Mouse (Mus musculus) kidney, postnatal 14 days (tissue): ENCODE measurements around the gene Cmklr1.

Experiments used
- DNase-seq: peaks from one replicate; pipeline ENCODE4 v3.0.0; 2022; ENCODE audit warnings: mixed read lengths

Cmklr1 gene

DNA sequence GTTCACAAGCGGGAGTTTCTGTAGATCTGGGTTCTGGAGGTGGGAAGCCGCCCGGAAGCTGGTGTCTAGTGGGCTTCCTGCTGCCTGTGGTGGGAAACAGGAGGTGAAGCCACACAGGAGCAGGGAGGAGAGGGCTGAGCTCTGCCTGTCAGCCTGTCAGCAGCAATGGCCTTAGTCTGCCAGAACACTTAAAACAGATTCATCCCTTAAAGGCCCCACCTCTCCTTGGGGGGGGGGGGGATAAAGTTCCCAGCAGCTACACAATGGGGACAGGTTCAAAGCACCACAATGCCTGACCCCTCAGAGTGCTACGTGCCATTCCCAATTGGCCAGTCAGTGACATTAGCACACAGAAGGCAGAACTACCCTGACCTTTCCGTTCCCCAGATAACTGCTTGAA lies 2.0 kb upstream of the Cmklr1 start:
- DNase-seq, result no peak

DNA sequence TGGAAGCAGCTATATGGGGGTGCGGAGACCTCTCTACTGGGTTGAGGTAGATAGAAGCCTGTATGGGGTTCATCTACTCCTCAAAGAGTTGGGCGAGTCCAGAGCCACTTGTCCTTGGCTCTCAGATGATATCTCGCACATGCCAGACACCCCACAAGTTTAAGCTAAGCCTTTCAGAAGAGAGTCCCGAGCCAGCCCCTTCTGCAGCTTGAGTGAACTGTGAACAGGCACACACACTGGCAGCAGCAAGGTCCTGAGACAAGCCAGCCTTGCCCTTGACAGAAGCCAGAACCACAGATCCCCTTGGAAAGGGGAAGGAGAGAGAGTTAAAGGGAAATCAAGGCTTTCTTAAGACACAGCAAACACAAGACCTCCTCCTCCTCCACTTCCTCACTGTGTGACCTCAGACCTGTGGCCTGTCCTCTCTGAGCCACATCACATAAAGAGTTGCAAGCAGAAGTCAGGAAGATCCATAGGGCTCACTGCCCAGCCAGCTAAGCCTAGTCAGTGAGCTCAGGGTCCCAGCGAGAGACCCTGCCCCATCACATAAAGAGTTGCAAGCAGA lies 1.5 kb downstream of the Cmklr1 start:
- no peak for DNase-seq

DNA sequence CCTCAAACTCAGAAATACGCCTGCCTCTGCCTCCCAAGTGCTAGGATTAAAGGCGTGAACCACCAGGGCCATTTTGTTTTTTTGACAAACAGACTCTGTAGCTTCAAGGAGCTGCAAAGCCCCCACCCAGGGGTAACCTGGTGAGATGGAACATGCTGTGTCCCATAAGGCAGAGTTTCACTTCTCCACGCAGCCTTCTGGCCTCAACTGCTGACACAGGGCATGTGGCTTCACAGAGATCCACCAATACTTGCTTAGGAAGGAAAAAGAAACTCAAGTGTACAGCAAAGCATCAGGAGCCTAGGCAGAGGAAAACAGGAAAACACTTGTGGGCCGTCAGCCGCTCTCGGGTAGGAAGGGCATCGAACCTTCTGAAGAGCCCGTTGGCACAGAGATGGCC lies 3.1 kb downstream of the Cmklr1 start:
- DNase-seq, result no peak

DNA sequence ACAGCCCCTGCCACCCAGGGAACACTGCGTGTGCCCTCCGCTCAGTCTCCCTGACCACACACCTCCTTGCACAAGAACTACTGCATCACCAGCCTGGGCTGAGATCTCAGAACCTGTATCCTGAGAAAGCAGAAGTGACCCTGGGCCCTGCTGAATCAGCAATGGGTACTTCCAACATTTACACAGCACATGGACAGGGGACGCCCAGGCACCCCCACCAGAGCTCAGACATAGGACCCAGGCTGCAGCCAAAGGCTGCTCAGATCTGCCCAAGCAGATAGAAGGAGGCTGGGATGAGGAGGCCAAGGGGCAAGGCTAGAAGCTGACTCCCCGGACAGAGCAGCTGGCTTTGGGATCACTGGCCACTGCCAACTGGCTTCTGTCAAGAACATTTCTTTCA lies 5.7 kb downstream of the Cmklr1 start:
- DNase-seq, result no peak

DNA sequence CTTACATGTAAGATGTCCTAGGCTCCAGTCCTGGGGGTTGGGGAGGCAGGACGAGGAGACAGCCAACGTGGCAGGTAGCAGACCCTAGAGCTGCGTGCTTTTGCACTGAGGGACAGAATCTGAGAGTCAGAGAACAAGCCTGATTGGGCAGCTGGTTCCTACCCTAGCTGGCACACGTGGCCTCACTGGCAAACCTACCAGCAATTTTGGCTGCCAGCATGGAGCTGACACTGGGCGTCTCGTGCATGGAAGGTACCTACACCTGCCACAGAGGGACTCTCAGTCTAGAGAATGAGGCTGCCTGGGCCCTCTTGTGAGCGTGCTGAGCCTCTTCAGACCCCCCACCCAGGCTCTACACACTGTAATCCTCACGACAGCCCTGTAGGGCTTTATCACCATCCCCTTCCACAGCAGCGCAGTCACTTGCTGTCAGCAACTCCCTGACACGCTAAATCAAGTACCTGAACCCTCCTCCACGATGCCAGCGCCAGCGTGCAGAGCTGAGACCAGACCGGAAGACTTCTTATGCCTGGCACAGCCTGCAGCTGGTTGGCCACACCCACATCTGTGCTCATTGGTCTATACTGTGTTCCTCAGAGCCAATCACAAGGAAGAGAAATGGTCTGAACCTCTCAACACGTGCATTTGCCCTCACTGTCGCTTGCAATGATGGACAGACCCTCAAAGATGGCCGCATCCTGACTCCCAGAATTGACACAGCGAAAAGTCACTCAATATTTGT lies 6.9 kb downstream of the Cmklr1 start:
- no peak for DNase-seq

DNA sequence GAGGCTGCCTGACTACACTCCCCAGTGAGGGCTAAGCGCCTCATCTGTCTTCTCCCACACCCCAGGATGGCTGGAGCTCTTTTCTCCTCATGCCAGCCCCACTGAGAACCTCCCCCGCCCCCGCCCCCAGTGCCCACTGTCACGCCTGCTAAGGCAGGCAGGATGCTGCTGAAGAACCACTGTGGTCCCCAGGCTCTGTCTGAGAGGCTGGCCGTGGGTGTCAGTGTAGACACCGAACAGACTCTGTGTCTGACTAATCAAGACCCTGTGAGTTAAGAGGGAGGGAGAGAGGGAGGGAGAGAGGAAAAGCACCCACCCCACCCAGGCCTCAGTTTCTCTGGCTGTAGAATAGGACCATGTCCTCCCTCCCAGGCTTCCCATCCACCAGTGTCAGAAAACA lies 9.2 kb downstream of the Cmklr1 start:
- DNase-seq, result no peak

DNA sequence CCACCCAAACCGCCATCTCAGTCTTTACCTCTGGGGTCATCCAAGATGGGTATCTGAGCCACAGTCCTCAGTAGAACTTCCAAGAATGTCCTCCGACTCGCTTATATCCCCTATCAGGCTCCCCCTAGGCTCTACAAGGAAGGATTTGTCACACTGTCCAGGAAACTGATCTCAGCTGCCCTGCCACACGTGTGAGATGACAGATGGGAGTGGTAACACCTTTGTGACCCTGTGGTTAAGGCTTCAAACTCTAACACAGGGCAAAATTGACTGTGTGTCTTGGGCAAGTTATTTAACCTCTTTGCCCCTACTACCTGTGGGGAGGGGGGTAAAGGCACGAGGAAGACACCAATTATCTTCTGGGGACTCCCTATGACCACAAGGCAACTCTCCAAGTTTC lies 11.1 kb downstream of the Cmklr1 start:
- peak; percentile 45 for DNase-seq

DNA sequence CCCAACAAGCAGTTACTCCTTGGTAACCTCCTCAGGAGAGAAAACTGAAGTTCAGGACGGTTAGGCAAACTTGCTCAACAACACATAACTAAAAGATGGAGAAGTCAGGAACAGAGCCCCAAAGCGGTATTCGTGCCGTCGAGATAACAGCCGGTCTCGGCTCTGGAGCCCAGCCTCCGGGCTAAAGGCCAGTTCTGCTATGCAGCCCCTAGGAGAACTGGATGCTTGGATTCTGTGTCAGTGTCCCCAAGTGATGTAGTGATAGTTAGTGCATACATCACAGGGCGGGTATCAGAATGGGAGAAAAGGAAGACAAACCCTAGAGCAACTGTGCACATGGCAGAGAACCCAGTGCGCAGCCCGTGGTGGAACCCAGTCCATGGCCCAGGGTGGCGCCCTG lies 12.2 kb downstream of the Cmklr1 start:
- no peak for DNase-seq

DNA sequence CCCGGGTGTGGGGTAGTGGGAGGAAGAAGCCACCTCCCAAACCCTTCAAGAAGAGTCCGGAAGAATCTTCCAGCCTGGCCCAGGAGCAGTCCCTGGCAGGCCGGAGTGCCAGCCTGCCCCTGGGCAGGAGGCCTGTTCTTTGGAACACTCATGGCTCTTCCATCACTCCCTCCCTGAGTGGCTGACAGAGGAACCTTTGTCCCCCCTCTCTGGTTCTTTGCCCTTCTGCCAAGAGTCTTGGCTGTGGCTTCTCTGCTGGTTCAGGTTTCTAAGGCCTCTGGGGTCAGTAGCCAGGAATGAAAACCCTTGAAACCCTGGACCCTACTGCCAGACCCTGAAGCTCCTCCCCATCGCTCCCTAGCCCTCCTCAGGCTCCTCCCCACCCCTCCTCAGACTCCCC lies 12.6 kb downstream of the Cmklr1 start:
- no peak for DNase-seq

DNA sequence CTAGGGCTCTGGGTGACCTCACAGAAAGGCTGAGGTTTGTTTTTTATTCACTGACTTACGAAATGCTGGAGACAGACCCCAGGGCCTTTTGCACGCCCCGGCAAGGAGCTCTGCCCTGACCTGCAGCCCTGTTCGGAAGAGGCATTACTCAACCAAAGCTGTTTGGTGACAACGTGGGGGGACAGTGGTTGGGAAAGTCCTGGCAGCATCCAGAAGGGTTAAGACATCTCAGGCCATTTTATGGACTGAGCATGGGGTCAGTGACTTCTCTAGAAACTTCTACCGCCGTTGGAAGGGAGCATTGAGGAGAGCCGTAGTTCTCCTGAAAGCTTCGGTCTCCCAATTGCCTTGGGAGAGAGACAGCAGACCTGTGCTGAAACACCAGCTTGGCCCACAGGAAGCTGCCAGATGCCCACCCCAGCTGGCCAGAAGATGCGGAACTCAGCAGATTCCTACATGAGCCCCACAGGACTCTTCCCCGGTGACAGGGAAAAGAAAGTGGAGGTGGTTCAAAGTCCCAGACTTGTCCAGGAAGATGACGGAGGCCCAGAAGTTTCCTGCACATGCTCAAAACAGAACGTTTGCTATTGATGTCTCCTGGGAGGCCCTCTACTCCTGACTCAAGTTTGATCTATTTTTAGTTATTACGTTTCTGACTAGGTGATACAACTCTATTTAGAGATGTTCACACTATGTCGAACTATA lies 14.2 kb downstream of the Cmklr1 start:
- no peak for DNase-seq

DNA sequence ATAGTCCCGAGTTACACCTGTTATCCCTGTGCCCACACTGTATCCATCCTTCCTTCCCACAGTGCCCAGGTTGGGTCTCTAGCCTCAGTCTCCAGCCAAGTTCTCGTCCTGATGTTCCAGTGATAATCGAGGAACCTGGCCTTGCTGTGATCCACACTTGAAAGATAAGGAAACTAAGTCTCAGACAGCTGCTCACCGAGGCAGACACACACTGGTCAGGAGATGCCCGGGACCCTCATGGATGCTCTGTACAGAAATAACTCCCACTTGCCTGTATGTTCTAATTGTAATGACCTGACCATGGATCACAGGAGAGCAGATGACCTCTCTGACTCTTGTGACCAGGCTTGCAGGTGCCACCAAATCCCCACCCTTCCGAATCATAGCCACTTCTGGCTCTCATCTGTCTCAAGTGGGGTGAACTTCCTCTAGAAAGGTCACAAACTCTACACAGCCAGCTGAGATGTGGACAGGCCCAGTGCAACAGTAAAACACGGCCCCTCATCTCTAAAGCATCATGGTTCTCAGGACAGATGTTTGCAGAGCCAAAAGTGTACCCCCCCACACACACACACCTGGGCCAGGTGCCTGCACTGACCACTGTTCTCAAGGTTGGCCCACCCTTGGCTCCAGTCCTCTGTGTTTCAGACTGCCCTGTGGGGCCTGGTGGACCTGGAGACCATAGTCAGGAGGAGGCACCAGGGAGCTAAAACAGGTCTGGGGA lies 15.2 kb downstream of the Cmklr1 start:
- DNase-seq, result no peak

DNA sequence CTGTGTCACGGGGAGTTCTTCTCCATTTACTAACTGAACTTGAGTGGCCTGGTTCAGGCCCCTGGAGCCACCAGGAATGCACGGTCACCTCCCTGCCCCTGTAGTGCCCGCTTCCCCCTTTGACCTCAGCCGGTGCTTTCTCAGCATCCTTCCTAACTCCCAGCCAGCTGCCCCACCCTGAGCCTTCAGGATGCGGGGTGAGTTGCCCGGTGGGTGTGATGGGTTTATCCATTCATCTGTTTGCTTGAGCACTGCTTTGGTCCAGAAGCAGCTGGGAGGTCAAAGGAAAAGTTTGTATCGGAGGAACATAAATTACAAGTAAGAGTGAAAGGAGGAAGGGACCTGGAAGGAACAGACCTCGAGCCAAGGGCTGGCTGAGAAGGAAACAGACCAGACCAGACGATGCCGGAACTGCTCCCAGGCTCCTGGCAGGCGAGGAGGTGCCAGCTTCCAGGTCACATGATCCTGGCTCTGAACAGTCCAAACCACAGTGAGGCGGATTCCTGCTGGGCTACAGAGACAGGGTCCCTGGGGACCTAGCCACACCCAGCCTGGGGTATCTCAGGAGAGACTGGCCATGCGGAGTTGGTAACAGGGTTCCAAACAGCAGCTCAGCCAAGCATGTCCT lies 16.1 kb downstream of the Cmklr1 start:
- DNase-seq, result peak; percentile 83

DNA sequence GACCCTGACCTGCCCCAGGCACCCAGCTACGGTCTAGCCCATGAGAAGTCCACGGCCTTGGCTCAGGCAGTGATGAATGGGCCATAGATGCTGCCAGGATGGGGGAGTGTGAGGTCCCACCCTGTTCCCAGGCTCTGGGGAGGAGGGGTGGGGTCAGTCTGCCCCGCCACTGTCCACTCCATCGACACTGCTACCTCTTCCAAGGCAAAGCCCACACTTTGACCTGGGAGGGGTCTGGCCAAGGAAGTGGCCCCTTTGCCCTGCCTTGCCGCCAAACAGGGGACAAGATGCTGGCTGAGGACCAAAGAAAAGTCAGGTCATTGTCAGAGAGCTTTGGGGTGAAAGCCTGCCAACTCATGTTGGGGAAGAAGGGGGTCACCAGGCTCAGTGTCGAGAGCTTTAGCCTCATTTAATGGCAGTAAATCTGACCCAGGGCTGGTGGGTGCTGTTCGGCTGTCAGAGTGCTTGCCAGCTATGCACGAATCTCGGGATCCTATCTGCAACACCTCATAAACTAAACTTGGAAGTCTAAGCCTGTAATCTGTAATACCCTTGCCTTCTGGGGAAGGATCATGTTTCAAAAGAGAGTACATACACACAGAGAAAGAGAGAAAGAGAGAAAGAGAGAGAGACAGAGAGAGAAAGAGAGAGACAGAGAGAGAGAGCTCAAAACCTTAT lies 17.1 kb downstream of the Cmklr1 start:
- peak; percentile 46 for DNase-seq

DNA sequence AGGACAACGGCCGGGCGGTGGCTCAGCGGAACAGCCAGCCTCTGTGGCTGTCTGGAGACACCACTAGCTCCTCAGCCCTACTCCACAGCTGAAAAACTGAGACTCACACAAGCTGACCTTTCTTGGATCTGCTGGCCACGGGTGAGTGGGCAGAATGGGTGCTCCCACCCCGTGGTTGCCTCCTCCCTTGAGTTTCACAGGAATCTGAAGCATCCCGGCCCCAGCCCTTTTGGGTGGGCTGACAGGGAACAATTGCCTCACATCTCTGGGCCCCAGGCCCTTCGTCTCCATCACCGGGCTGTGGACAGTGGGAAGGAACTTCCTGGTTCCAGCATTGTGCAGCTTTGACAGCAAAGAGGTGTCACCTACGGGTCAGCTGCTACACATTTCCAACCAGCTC lies 20.1 kb downstream of the Cmklr1 start:
- no peak for DNase-seq

DNA sequence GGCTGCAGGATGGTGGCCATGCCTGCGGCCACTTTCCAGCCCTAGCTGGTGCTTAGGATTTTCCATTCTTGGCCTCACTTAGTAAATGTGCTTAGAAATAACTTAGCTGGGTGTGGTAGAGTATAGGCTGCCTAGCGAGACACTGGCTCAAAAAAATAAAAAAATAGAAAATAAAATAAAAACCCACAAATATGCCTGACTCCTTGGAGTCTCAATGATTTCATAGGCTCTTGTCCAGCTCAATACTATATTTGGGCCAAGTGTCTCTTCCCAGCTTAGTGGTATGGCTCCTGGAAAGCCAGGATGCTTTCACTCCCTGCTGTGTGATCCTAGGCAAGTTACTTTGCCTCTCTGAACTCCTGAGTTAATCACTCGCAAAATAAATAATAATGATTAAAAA lies 21.0 kb downstream of the Cmklr1 start:
- no peak for DNase-seq

DNA sequence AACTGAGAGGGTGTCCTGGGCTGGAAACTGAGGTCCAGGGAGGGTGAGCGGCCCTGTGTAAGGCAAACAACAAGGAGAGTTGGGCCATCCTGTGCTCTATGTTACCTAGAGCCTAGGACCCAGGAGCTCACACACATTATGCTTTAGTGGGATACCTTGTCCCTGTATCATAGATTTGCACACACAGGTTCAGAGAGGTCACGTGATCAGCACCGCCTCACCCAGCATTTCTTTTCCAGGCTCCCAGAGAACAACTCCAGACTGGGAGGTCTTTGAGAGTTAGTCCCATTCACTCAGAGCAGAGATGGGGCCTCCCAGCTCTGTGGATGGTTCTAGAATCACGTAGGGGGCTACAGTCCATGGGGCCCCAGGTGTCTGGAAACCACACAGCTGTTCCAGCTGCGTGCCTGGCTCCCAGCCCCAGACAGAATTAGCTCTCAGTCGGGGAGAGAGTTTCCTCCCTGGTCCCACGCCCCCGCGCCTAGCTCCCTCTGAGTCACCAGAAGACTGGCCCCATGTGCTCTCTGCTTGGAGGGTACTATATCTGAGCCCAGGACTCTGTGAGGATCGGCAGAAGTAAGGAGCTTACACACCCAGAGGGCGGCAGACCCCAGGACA lies 22.3 kb downstream of the Cmklr1 start:
- no peak for DNase-seq

DNA sequence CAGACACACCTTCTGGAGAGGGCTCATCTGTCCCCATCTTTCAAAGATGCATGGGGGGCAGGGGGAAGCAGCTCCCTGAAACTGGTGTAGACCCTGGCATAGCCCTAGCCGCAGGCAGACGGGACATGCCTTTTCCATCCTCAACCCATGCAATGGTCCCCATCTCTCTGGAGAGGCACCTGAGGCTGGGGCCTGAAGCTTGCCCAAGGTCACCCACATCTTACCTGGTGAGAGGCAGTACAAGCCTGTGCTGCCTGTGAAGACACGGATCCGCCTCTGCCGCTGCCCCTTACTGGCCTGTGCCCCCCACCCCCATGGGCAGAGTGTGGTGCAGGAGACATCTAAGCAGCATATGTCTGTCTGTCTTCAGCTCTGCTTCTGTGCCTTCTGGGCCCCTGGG lies 23.2 kb downstream of the Cmklr1 start:
- DNase-seq, result no peak

DNA sequence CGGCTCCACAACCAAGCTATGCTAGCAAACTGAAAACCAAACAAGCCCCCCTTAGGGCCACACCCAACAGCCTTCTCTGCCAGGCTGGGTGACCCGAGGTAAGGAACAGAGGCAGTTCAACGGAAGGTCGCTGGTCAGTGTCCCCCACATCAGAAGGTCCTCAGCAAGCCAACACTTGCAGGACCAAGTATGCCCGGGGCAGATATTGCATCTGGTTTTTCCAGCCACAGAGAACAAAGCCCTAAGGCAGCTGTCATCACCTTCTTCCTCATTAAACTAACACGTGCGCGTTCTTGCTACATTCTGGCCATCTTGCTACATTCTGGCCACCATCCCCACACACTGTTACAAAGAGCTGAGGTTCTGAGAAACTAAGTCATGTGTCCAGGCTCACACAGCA lies 23.9 kb downstream of the Cmklr1 start:
- no peak for DNase-seq

DNA sequence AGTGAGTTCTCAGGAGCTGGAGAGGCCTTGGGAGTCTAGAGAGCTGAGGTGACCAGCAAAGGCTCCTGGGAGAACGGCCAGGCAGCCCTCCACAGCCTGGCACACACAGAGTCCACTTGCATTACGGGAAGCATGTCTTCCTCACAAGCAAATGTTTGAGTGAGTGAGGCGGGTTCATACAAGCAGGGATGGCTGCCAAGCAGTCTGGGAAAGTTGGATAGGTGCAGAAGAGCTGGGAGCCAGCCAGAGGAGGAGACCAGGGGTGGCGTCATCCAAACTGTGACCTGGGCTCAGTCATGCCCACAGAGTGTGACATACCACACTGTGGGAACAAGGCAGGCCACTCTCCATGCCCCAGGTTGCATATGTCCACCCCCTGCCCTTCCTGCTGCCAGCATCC lies 25.2 kb downstream of the Cmklr1 start:
- no peak for DNase-seq

DNA sequence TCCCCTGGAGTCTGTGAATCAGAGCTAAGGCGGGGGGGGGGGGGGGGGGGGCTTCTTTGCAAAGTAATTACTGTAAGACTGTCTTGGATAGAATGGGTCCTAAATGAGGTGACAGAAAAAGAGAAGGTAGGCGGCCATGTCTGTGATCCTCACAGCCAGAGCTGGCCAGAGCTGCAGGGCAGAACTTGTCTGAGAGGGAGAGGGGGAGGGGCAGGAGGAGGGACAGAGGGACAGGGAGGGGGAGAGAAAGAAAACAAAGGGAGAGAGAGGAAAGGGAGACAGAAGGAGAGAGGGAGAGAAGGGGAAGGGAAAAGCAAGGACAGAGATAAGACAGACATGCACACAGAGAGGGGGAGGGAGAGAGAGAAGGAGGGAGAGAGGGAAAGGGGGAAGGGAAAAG lies 27.2 kb downstream of the Cmklr1 start:
- no peak for DNase-seq

DNA sequence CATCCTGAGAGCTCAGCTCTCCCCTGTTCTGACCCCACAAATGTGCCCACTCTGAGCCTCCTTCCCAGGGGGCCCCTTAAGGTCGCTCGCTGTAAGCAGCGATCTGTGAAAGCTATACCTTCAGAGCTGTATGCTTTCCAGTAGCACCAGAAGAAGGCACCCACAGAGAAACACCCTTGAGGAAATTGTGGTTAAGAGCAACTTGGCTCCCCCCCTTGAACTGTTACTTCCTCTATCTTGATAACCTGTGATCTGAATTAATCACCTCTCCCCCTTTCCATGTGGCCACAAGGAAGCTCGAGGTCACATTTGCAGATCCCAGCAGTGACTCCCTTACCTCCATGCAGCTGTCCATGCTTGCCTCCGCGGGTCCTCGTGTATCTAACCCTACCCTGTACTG lies 29.2 kb downstream of the Cmklr1 start:
- no peak for DNase-seq

DNA sequence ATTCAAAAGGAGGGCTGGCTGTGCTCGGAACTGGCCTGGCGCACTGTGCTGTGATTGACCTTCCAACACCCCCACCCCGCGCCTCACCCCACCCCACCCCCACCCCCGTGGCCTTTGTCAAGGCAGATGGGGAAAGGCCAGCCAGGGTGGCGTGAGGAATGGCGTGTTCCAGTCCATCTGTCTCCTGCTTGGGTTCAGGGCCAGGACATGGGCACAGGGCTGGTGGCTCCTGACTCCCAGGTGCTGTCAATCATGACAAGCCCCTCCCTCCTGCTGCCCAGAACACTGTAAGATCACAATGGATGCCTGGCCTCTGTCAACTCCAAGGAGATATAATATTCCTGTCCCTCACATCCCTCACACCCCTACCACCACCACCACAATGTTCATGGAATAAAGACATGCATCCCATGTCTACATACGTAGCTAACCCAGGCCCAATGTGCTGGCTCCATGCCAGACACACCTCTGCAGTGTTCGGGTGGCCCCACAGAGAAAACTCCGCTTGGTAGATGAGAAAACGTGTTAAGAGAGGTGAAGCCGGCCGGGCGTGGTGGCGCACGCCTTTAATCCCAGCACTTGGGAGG lies 30.0 kb downstream of the Cmklr1 start:
- DNase-seq, result no peak
